Mouse (Mus musculus) embryonic facial prominence, embryonic 15.5 days (tissue): ENCODE measurements around the gene Pla2g4b. TPM values are rescaled to one million over a fixed set of nuclear protein-coding genes. Genes with fewer than 3 reads are reported as not detected.
A peak's percentile ranks its signal among the peaks of the same experiment; 100 is the strongest.

Experiments
- ATAC-seq: fragments of 200-750 bp; cut with Nextera tagmentation; 2 replicates; pipeline ENCODE4 v1.8.0; 2017; ENCODE audit warnings: low read depth, moderate TSS enrichment; ENCODE audit not compliant: insufficient number of reproducible peaks, low FRiP score, low TSS enrichment
- H3K27ac ChIP-seq: fragments of 300-500 bp; sonication (generic); replicated peaks from 2 replicates; pipeline ENCODE4 v1.5.1; 2015; ENCODE audit warnings: mild to moderate bottlenecking, inconsistent platforms
- H3K27me3 ChIP-seq: fragments of 300-500 bp; sonication (generic); 2 replicates; pipeline ENCODE4 v1.6.1; 2015; ENCODE audit warnings: inconsistent platforms
- H3K36me3 ChIP-seq: fragments of 300-500 bp; sonication (generic); 2 replicates; pipeline ENCODE4 v1.6.1; 2015; ENCODE audit warnings: mild to moderate bottlenecking, inconsistent platforms
- H3K4me1 ChIP-seq: fragments of 300-500 bp; sonication (generic); 2 replicates; pipeline ENCODE4 v1.6.1; 2015; ENCODE audit warnings: inconsistent platforms
- H3K4me2 ChIP-seq: fragments of 300-500 bp; sonication (generic); replicated peaks from 2 replicates; pipeline ENCODE4 v1.6.1; 2015; ENCODE audit warnings: mild to moderate bottlenecking, inconsistent platforms
- H3K4me3 ChIP-seq: fragments of 300-500 bp; sonication (generic); replicated peaks from 2 replicates; pipeline ENCODE4 v1.5.1; 2015; ENCODE audit warnings: mild to moderate bottlenecking, inconsistent platforms
- H3K9ac ChIP-seq: fragments of 300-500 bp; sonication (generic); 2 replicates; pipeline ENCODE4 v1.6.1; 2015; ENCODE audit warnings: inconsistent platforms
- H3K9me3 ChIP-seq: fragments of 300-500 bp; sonication (generic); replicated peaks from 2 replicates; pipeline ENCODE4 v1.6.1; 2016; ENCODE audit warnings: inconsistent platforms
- WGBS: fragments of 180-500 bp; shearing (Covaris S2); methylation state at CpG from one replicate; pipeline ENCODE4 v1.1.7; 2015; 5-methylcytosine and 5-hydroxymethylcytosine counted together
- polyA plus RNA-seq: library from polyadenylated mRNA; unstranded; fragments of >200 nt; fragmentation: Nextera tagmentation; extraction: Ambion mirVana; gene quantifications from 2 replicates; pipeline ENCODE4 v1.2.1, GENCODE M21; 2015

Pla2g4b gene
- polyA plus RNA-seq, 1 experiment from 2014 or later, result 3.8 TPM

DNA sequence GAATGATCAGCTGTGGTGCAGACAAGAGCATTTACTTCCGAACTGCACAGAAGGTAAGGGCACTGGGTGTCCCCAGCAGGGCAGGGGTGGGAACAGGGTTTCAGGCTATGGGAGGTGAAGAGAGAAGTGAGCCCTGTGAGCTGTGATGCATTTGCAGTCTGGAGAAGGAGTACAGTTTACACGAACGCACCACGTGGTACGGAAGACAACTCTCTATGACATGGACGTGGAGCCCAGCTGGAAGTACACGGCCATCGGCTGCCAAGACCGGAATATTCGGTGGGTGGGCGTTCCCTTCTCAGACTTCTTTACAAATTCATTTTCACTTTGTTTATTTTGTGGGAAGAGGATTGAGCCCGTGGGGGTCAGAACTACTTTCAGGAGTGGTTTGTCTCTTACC is 15.6 kb upstream of the Pla2g4b start:
- Histone ChIP-seq H3K4me2 (no peak overlapping the region), H3K4me1 (no peaks in the 10 kb centered on the region), H3K4me3 (no peak overlapping the region), H3K9ac (no peak overlapping the region), H3K27me3 (no peaks in the 10 kb centered on the region), H3K9me3 (no peaks in the 10 kb centered on the region), H3K27ac (no peak overlapping the region), H3K36me3 (peaks cover 88% of the 10 kb centered on the region)
- ATAC-seq, result no peak
- WGBS, result 90% methylated on average over 12 of the region's 12 CpGs

DNA sequence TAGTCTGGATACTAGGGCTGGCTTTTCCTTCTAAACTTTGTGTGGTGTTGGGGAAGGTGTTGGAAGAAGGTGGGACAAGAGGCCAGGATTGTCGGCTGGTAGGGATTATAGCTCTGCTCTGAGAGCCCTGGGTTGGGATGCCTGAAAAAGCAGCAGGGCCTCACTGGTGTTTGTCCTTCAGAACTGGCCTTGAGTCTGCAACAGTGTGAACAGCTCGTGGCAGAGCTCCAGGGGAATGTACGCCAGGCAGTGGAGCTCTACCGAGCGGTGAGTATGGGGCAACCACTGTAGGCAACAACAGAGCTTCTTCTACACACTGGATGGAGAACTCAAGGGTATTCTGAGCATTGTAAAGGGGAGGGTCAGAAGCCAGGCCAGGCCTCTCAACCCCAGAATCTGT is 8.9 kb upstream of the Pla2g4b start:
- H3K27me3 ChIP-seq, result no peaks in the 10 kb centered on the region
- no peak overlapping the region for H3K27ac ChIP-seq
- peaks cover 14% of the 10 kb centered on the region for H3K4me1 ChIP-seq
- whole genome bisulfite sequencing, result 86% methylated on average over 5 of the region's 5 CpGs
- no peak overlapping the region for H3K4me3 ChIP-seq
- no peak overlapping the region for H3K4me2 ChIP-seq
- peaks cover 64% of the 10 kb centered on the region for H3K36me3 ChIP-seq
- no peaks in the 10 kb centered on the region for H3K9me3 ChIP-seq
- no peak overlapping the region for H3K9ac ChIP-seq
- ATAC-seq, result no peak

DNA sequence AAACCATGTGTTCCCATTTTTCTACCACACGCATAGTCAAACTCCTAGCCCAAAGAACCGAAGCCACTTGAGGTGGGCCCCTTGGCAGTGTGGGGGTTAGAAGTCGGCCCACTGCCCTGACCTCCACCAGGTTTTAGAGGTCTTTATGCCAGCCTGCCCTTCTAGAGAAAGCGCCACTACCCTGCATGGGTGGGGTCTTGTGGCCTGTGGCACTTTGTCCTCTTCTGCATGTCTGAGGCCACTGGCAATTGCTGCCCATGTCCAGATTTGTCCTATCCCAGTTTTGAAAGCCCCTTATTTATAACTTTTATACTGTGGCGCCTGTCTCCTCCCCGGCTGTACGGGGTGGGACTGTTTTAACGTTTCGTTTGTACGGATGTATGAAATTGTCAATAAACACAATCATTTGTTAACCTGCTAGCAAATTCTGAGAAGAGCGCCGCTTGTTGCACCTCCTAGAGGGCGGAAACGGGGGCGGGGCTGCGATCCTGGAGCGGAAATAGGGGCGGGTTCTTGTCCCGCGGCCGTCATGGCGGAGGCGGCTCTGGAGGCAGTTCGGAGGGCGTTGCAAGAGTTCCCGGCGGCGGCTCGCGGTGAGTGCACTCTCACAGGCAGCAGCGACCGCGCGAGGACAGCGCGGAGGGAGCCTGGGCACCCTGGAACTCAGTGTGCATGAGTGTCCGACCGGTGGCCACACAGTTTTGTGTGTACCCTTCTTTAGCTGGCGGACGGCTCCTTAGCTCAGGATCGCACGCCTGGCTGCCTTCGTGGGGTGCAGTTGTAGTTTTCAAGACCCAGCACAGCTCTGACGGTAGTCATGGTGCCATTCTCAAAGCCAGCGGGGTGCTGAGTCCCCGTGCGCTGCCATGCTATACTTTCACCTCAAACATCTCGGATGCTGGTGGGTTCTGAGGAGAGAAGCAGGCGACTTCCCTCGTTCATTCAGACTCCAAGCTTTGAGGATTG is 6.0 kb upstream of the Pla2g4b start, which contains the start of the genes Jmjd7 and Gm28042:
Gene Jmjd7 (plus strand): TSS at position 500 of the 966 bp plus-strand sequence.
Gene Gm28042 (plus strand): TSS at position 510 of the 966 bp plus-strand sequence.
- peaks cover 14% of the 10 kb centered on the region for H3K4me1 ChIP-seq
- H3K36me3 ChIP-seq, result peaks cover 54% of the 10 kb centered on the region
- H3K9me3 ChIP-seq, result no peaks in the 10 kb centered on the region
- ATAC-seq, result peak; percentile 86
- peak within 1 kb of the TSS; percentile 88 for H3K9ac ChIP-seq
- H3K4me3 ChIP-seq, result peak within 1 kb of the TSS; percentile 77
- peak within 1 kb of the TSS; percentile 70 for H3K4me2 ChIP-seq
- WGBS, result 4% methylated on average over 50 of the region's 50 CpGs
- H3K27me3 ChIP-seq, result no peaks in the 10 kb centered on the region
- H3K27ac ChIP-seq, result peak within 1 kb of the TSS; percentile 94

DNA sequence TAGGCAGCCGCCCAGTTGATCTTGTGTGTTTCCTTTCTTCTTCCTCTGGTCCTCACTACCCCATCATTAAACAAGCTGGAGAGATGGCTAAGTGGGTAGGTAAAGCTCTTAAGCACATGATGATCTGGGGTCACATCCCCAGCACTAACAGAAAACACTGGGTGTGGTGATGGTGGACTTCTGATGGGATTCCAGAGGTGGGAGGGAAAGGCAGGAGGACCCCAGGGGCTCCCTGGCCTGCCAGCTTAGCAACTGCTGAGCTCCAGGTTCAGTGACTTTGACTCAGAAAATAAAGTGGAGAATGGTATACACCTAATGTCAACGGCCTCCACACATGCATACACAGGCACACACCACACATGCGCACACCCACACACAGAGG is 5.3 kb upstream of the Pla2g4b start:
- Histone ChIP-seq H3K4me3 (peak overlapping the region; percentile 77), H3K4me1 (peaks cover 14% of the 10 kb centered on the region), H3K9me3 (no peaks in the 10 kb centered on the region), H3K36me3 (peaks cover 50% of the 10 kb centered on the region), H3K27me3 (no peaks in the 10 kb centered on the region), H3K9ac (peak overlapping the region; percentile 88), H3K27ac (peak overlapping the region; percentile 94), H3K4me2 (peak overlapping the region; percentile 70)
- ATAC-seq, result no peak
- 43% methylated on average over 3 of the region's 3 CpGs for WGBS

DNA sequence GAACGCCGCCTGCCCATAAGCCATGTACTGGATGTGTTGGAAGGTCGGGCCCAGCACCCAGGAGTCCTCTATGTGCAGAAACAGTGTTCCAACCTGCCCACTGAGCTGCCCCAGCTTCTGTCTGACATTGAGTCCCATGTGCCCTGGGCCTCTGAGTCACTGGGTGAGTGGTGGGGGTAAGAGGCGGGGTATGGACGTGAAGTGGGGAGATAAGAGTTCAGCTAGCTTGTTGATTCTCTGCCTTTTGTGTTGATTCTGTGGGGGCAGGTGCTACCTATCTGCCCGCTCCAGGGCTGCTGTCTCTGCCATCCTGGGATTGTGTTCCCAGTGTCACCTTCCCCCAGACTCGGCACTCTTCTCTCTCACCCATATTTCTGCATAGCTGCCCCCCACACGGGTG is 2.8 kb upstream of the Pla2g4b start:
- no peak overlapping the region for H3K4me3 ChIP-seq
- no peak for ATAC-seq
- no peak overlapping the region for H3K4me2 ChIP-seq
- H3K4me1 ChIP-seq, result peaks cover 14% of the 10 kb centered on the region
- no peak overlapping the region for H3K9ac ChIP-seq
- peaks cover 43% of the 10 kb centered on the region for H3K36me3 ChIP-seq
- no peaks in the 10 kb centered on the region for H3K9me3 ChIP-seq
- no peak overlapping the region for H3K27ac ChIP-seq
- 89% methylated on average over 8 of the region's 8 CpGs for WGBS
- H3K27me3 ChIP-seq, result no peaks in the 10 kb centered on the region

DNA sequence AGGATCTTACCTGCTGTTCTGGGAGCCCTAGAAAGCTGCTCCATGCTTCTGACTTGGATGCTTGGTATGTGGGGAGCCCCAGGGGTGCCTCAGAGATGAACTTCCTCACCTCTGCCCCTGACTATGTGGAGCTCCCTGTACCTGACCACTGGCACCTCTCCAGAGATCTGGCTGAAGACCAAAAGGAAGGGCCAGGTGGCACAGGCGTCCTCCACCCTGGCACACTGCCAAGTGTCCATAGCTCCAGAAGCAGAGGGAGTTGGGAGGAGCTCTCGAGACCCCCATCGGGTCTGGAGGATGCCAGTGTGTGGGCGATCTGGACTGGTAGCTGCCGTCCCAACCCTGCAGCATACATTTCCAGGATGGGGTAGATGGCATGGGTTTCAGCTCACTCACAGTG is 509 bp downstream of the Pla2g4b start:
- H3K4me2 ChIP-seq, result no peak overlapping the region
- H3K4me3 ChIP-seq, result no peak overlapping the region
- H3K9ac ChIP-seq, result no peak overlapping the region
- no peaks in the 10 kb centered on the region for H3K27me3 ChIP-seq
- WGBS, result 74% methylated on average over 5 of the region's 5 CpGs
- no peak overlapping the region for H3K27ac ChIP-seq
- peaks cover 65% of the 10 kb centered on the region for H3K36me3 ChIP-seq
- no peaks in the 10 kb centered on the region for H3K4me1 ChIP-seq
- no peak for ATAC-seq
- no peaks in the 10 kb centered on the region for H3K9me3 ChIP-seq

DNA sequence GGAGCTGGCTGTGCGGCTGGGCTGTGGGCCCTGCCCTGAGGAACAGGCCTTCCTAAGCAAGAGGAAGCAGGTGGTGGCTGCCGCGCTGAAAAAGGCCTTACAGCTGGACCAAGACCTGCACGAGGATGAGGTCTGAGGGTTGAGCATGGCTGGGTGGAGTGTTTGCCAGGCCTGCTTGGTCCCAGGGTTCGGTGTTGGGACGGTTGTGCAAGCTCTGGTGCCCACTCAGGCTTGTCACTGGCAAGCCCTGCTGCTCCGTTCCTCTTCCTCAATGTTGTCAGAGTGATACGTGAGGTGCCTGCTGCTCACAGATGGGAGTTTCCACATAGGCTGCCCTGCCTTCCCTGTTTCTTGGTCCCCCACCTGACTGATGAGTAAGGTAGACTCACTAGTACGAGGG is 4.5 kb downstream of the Pla2g4b start:
- Histone ChIP-seq H3K27ac (no peak overlapping the region), H3K9me3 (no peaks in the 10 kb centered on the region), H3K4me1 (no peaks in the 10 kb centered on the region), H3K9ac (no peak overlapping the region), H3K4me3 (no peak overlapping the region), H3K4me2 (no peak overlapping the region), H3K27me3 (no peaks in the 10 kb centered on the region), H3K36me3 (peaks cover 78% of the 10 kb centered on the region)
- 87% methylated on average over 9 of the region's 9 CpGs for WGBS
- ATAC-seq, result no peak

DNA sequence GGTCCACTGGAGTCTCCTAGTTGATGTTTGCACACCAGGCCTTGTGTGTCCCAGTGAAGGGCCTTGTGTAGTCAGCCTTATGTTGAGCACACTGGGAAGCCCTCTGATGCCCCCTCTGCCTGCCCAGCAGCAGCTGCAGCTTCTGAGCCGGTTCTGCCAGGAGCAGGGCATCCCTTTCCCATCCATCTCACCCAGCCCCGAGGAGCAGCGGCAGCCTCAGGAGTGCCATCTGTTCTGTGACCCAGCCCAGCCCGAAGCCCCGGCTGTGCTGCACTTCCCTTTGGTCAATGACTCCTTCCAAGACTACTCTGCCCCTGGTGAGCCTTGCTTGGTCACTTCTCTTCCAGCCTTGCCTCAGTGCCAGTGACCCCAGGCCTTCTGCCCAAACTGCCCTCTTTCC is 7.8 kb downstream of the Pla2g4b start:
- Histone ChIP-seq H3K4me1 (peaks cover 15% of the 10 kb centered on the region), H3K27me3 (no peaks in the 10 kb centered on the region), H3K9ac (no peak overlapping the region), H3K4me3 (no peak overlapping the region), H3K36me3 (peaks cover 55% of the 10 kb centered on the region), H3K9me3 (no peaks in the 10 kb centered on the region), H3K27ac (no peak overlapping the region), H3K4me2 (no peak overlapping the region)
- ATAC-seq, result no peak
- 93% methylated on average over 5 of the region's 5 CpGs for WGBS

DNA sequence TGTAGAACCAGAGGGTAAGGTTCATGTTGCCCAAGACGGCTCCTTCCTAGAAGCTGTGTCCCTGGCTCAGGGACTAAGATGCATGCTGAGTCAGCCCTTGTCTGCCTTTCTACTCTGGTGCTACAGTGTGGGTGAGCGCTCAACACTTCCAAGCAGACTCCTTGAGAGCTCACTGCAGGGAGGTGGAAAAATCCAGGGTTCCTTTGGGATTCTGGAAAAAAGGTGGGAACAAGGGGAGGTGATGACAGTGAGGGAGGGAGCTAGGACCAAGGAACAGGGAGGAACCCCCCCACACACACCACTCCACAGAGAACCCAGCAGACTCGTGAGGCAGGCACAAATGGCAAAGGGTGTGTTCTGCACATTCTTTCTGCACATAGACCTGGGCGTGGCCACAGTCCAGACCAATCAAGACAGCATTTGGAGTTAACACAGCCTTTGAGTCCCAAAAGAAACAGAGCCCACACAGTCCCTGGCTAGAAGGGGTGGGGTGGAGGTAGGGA is 10.9 kb downstream of the Pla2g4b start:
- H3K9me3 ChIP-seq, result no peaks in the 10 kb centered on the region
- H3K4me2 ChIP-seq, result no peak overlapping the region
- peaks cover 31% of the 10 kb centered on the region for H3K36me3 ChIP-seq
- peak overlapping the region; percentile 55; the same call in 1 of the 2 replicates for H3K27ac ChIP-seq
- 43% methylated on average over 4 of the region's 4 CpGs for WGBS
- H3K4me1 ChIP-seq, result peaks cover 24% of the 10 kb centered on the region
- no peak overlapping the region for H3K4me3 ChIP-seq
- no peak overlapping the region for H3K9ac ChIP-seq
- ATAC-seq, result peak; percentile 55
- H3K27me3 ChIP-seq, result no peaks in the 10 kb centered on the region

DNA sequence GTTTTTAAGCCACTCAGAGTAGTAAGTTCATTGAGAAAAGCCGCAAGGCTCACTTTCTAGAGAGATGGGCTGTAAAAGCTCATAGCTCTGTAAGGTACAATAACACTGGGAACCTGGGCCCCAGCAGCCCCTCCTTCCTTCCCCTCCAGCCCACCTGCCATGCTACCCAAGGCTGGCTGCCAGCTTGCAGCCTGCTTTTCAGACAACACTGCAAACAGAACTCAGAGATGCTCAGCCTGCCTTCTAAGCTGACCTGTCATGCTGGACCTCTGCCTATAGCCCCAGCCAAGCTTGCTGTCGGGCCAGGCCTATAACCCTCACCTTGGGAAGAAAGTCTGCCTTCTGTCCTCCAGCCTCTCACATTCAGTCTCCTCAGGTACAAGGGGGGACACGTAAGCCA is 11.5 kb downstream of the Pla2g4b start:
- 71% methylated on average over 3 of the region's 3 CpGs for WGBS
- Histone ChIP-seq H3K9ac (no peak overlapping the region), H3K9me3 (no peaks in the 10 kb centered on the region), H3K36me3 (peaks cover 26% of the 10 kb centered on the region), H3K27ac (peak overlapping the region; percentile 55; the same call in 1 of the 2 replicates), H3K4me2 (no peak overlapping the region), H3K4me1 (peaks cover 24% of the 10 kb centered on the region), H3K27me3 (no peaks in the 10 kb centered on the region), H3K4me3 (no peak overlapping the region)
- no peak for ATAC-seq

DNA sequence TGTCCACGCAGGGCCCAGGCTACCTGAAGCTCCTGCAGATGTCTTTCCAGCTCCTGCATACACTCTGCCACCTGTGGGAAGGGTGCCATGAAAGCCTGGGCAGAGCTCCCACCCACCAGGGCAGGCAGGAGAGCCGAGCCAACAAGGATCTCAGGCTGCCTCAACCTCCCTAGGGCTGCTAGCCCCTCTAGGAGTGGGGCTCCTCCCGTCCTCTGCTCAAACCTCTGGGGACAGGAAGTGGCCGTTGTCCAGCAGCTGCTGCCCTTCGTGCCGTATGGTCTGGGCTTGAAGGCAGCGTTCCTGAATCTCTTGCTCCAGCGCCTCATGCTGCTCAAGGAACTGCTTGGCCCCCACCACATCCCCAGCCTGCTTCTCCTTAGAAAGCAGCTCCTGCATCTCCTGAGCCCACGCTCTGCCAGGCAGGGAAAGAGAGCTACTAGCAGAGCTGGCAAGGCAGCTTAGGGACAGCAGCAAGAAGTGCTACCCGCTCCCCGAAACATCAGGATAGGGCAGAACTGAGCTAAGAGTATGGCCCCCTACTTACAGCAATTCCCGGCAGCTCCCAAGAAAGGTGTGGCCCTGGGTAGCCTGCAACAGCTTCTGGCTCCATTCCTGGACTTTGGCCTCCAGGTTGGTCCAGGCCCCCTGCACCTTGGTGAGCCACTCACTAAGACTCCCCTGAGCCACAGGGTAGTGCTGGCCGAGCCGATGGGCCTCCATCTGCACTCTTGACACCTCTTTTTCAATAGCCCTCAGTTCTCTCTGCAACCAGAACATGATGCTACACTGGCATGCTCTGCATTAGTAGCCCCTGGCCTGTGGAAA is 13.5 kb downstream of the Pla2g4b start:
- Histone ChIP-seq H3K9me3 (no peaks in the 10 kb centered on the region), H3K4me3 (no peak overlapping the region), H3K4me2 (no peak overlapping the region), H3K36me3 (peaks cover 7% of the 10 kb centered on the region), H3K4me1 (peaks cover 24% of the 10 kb centered on the region), H3K9ac (no peak overlapping the region), H3K27ac (no peak overlapping the region), H3K27me3 (no peaks in the 10 kb centered on the region)
- no peak for ATAC-seq
- WGBS, result 56% methylated on average over 14 of the region's 14 CpGs
